Mouse (Mus musculus): ENCODE measurements around the gene Kncn. TPM values are rescaled to one million over a fixed set of nuclear protein-coding genes. Genes with fewer than 3 reads are reported as not detected.

The Kncn gene
- total and polyA plus RNA-seq, 3 experiments = not detected

- DNase-seq = no peak
- intact Hi-C loops (cut with DNase I) = no loop called here
- 46% methylated on average over 7 of the region's 7 CpGs for WGBS
Observed at GRCm38 (mm10) chr4:115927637-115928036, 43.4 kb downstream of the Kncn start.

GRCm38 (mm10) chr4:115931556-115932088 lies 47.4 kb downstream of the Kncn start:
- 60% methylated on average over 13 of the region's 13 CpGs for WGBS
- peaks cover 31% of the 10 kb centered on the region for H3K27me3 ChIP-seq (ENCODE audit: control insufficient read depth, insufficient read depth, low read length)

More at GRCm38 (mm10) chr4:115927637-115928036, 43.4 kb downstream of the Kncn start:
- TF ChIP-seq POLR2A (IDR thresholded peaks at IDR 0.05; ENCODE audit: insufficient read depth, low read depth, low read length) (no peak), CTCF (IDR thresholded peaks at IDR 0.05) (no peak), EP300 (IDR thresholded peaks at IDR 0.05; ENCODE audit: insufficient read depth, low read depth, low read length) (no peak)
- Histone ChIP-seq H3K4me3 (no peak overlapping the region), H3K9ac (ENCODE audit: low read depth, low read length) (no peak overlapping the region), H3K36me3 (ENCODE audit: control insufficient read depth, insufficient read depth, low read length) (no peaks in the 10 kb centered on the region), H3K4me1 (ENCODE audit: control insufficient read depth, insufficient read depth, low read length) (no peaks in the 10 kb centered on the region), H3K27ac (no peak overlapping the region), H3K27me3 (ENCODE audit: control insufficient read depth, insufficient read depth, low read length) (peaks cover 12% of the 10 kb centered on the region), H3K79me2 (replicated peaks; ENCODE audit: control insufficient read depth, insufficient read depth, low read length) (no peaks in the 10 kb centered on the region)

GRCm38 (mm10) chr4:115935835-115936581 lies 51.8 kb downstream of the Kncn start:
- no peak for TF ChIP-seq CTCF (IDR thresholded peaks at IDR 0.05)
- no peak for TF ChIP-seq EP300 (IDR thresholded peaks at IDR 0.05; ENCODE audit: insufficient read depth, low read depth, low read length)
- TF ChIP-seq POLR2A (IDR thresholded peaks at IDR 0.05; ENCODE audit: insufficient read depth, low read depth, low read length) = no peak
- Histone ChIP-seq H3K4me1 (ENCODE audit: control insufficient read depth, insufficient read depth, low read length) (0 out of 2 replicates have a peak, but pooled peaks cover 2% of the 10 kb centered on the region), H3K36me3 (ENCODE audit: control insufficient read depth, insufficient read depth, low read length) (no peaks in the 10 kb centered on the region), H3K79me2 (replicated peaks; ENCODE audit: control insufficient read depth, insufficient read depth, low read length) (no peaks in the 10 kb centered on the region), H3K27ac (no peak overlapping the region), H3K9ac (ENCODE audit: low read depth, low read length) (no peak overlapping the region), H3K27me3 (ENCODE audit: control insufficient read depth, insufficient read depth, low read length) (peaks cover 48% of the 10 kb centered on the region), H3K4me3 (no peak overlapping the region)
- no peak for DNase-seq
- intact Hi-C loops (cut with DNase I) = no loop called here
- 2% methylated on average over 36 of the region's 36 CpGs for WGBS

More at GRCm38 (mm10) chr4:115931556-115932088, 47.4 kb downstream of the Kncn start:
- no peak overlapping the region for H3K27ac ChIP-seq
- H3K79me2 ChIP-seq (replicated peaks; ENCODE audit: control insufficient read depth, insufficient read depth, low read length) = no peaks in the 10 kb centered on the region
- DNase-seq = no peak
- intact Hi-C loops (cut with DNase I) = no loop called here
- no peak for TF ChIP-seq POLR2A (IDR thresholded peaks at IDR 0.05; ENCODE audit: insufficient read depth, low read depth, low read length)
- H3K4me3 ChIP-seq = no peak overlapping the region
- H3K4me1 ChIP-seq (ENCODE audit: control insufficient read depth, insufficient read depth, low read length) = no peaks in the 10 kb centered on the region
- H3K36me3 ChIP-seq (ENCODE audit: control insufficient read depth, insufficient read depth, low read length) = no peaks in the 10 kb centered on the region
- H3K9ac ChIP-seq (ENCODE audit: low read depth, low read length) = no peak overlapping the region

GRCm38 (mm10) chr4:115936646-115937045 lies 52.4 kb downstream of the Kncn start:
- no peak for TF ChIP-seq POLR2A (IDR thresholded peaks at IDR 0.05; ENCODE audit: insufficient read depth, low read depth, low read length)
- no peak for TF ChIP-seq CTCF (IDR thresholded peaks at IDR 0.05)
- TF ChIP-seq EP300 (IDR thresholded peaks at IDR 0.05; ENCODE audit: insufficient read depth, low read depth, low read length) = no peak
- no peak overlapping the region for H3K4me3 ChIP-seq
- H3K9ac ChIP-seq (ENCODE audit: low read depth, low read length) = no peak overlapping the region
- H3K27me3 ChIP-seq (ENCODE audit: control insufficient read depth, insufficient read depth, low read length) = peaks cover 47% of the 10 kb centered on the region
- H3K4me1 ChIP-seq (ENCODE audit: control insufficient read depth, insufficient read depth, low read length) = 0 out of 2 replicates have a peak, but pooled peaks cover 2% of the 10 kb centered on the region
- no peak for DNase-seq
- H3K79me2 ChIP-seq (replicated peaks; ENCODE audit: control insufficient read depth, insufficient read depth, low read length) = no peaks in the 10 kb centered on the region
- no peak overlapping the region for H3K27ac ChIP-seq
- intact Hi-C loops (cut with DNase I) = no loop called here
- H3K36me3 ChIP-seq (ENCODE audit: control insufficient read depth, insufficient read depth, low read length) = no peaks in the 10 kb centered on the region
- WGBS = 4% methylated on average over 20 of the region's 20 CpGs

- Histone ChIP-seq H3K4me1 (ENCODE audit: control insufficient read depth, insufficient read depth, low read length) (0 out of 2 replicates have a peak, but pooled peaks cover 2% of the 10 kb centered on the region), H3K79me2 (replicated peaks; ENCODE audit: control insufficient read depth, insufficient read depth, low read length) (no peaks in the 10 kb centered on the region), H3K9ac (ENCODE audit: low read depth, low read length) (no peak overlapping the region), H3K4me3 (no peak overlapping the region), H3K27me3 (ENCODE audit: control insufficient read depth, insufficient read depth, low read length) (peaks cover 49% of the 10 kb centered on the region), H3K27ac (no peak overlapping the region), H3K36me3 (ENCODE audit: control insufficient read depth, insufficient read depth, low read length) (no peaks in the 10 kb centered on the region)
- DNase-seq = no peak
- intact Hi-C loops (cut with DNase I) = no loop called here
- TF ChIP-seq EP300 (IDR thresholded peaks at IDR 0.05; ENCODE audit: insufficient read depth, low read depth, low read length) = no peak
- no peak for TF ChIP-seq POLR2A (IDR thresholded peaks at IDR 0.05; ENCODE audit: insufficient read depth, low read depth, low read length)
- no peak for TF ChIP-seq CTCF (IDR thresholded peaks at IDR 0.05)
- 17% methylated on average over 19 of the region's 19 CpGs for WGBS
Observed at GRCm38 (mm10) chr4:115937061-115937976, 53.1 kb downstream of the Kncn start.

Measured in heart, adult 2 months (tissue).